Mouse (Mus musculus): ENCODE data around the gene Akap1.

Akap1 gene

GRCm38 (mm10) chr11:88782531-88782930, 81.9 kb downstream of the Akap1 start:
- no peak for DNase-seq (ENCODE audit: low read depth)

Data from NIH3T3 (cell line).